Mouse (Mus musculus): Measurements from ENCODE around the gene Rinl.

Rinl gene

GRCm38 (mm10) chr7:28809401-28810089, 20.8 kb downstream of the Rinl start:
- DNase-seq (ENCODE audit: low spot score in 2 of 2): peak; percentile 47 to 53

- DNase-seq (ENCODE audit: low spot score in 2 of 2): peak; percentile 96
Measured at GRCm38 (mm10) chr7:28810107-28811066, 21.6 kb downstream of the Rinl start.

GRCm38 (mm10) chr7:28811228-28811627, 22.5 kb downstream of the Rinl start:
- peak; percentile 76 to 92 for DNase-seq (ENCODE audit: low spot score in 2 of 2)

GRCm38 (mm10) chr7:28811640-28812275, 23.0 kb downstream of the Rinl start:
- DNase-seq (ENCODE audit: low spot score in 2 of 2): no peak

GRCm38 (mm10) chr7:28812436-28812835, 23.7 kb downstream of the Rinl start:
- no peak for DNase-seq (ENCODE audit: low spot score in 2 of 2)

- no peak for DNase-seq (ENCODE audit: low spot score in 2 of 2)
Measured at GRCm38 (mm10) chr7:28812949-28813348, 24.2 kb downstream of the Rinl start.

GRCm38 (mm10) chr7:28814306-28815034, 25.7 kb downstream of the Rinl start:
- DNase-seq (ENCODE audit: low spot score in 2 of 2): no peak

- no peak for DNase-seq (ENCODE audit: low spot score in 2 of 2)
Measured at GRCm38 (mm10) chr7:28815230-28815629, 26.5 kb downstream of the Rinl start.

GRCm38 (mm10) chr7:28816201-28816600, 27.4 kb downstream of the Rinl start:
- no peak for DNase-seq (ENCODE audit: low spot score in 2 of 2)

- no peak for DNase-seq (ENCODE audit: low spot score in 2 of 2)
Measured at GRCm38 (mm10) chr7:28816920-28817319, 28.2 kb downstream of the Rinl start.

GRCm38 (mm10) chr7:28817524-28817923, 28.8 kb downstream of the Rinl start:
- no peak for DNase-seq (ENCODE audit: low spot score in 2 of 2)

- no peak for DNase-seq (ENCODE audit: low spot score in 2 of 2)
Measured at GRCm38 (mm10) chr7:28817957-28818356, 29.2 kb downstream of the Rinl start.

GRCm38 (mm10) chr7:28818436-28818835, 29.7 kb downstream of the Rinl start:
- no peak for DNase-seq (ENCODE audit: low spot score in 2 of 2)

GRCm38 (mm10) chr7:28818861-28819452, 30.2 kb downstream of the Rinl start:
- DNase-seq (ENCODE audit: low spot score in 2 of 2): no peak

- DNase-seq (ENCODE audit: low spot score in 2 of 2): no peak
Measured at GRCm38 (mm10) chr7:28819571-28819970, 30.8 kb downstream of the Rinl start.

- peak in 1 of 2 experiments; percentile 41 for DNase-seq (ENCODE audit: low spot score in 2 of 2)
Measured at GRCm38 (mm10) chr7:28820358-28821260, 31.8 kb downstream of the Rinl start.

GRCm38 (mm10) chr7:28821261-28821831, 32.6 kb downstream of the Rinl start:
- DNase-seq (ENCODE audit: low spot score in 2 of 2): peak in 1 of 2 experiments; percentile 48

- no peak for DNase-seq (ENCODE audit: low spot score in 2 of 2)
Measured at GRCm38 (mm10) chr7:28822556-28822955, 33.8 kb downstream of the Rinl start.

GRCm38 (mm10) chr7:28822993-28823903, 34.5 kb downstream of the Rinl start:
- DNase-seq (ENCODE audit: low spot score in 2 of 2): no peak

All from urinary bladder, postnatal 36 days (tissue).